Mouse (Mus musculus) megakaryocyte, embryonic 14.5 days (primary cell): ENCODE data around the gene Rad17. TPM values are rescaled to one million over a fixed set of nuclear protein-coding genes. Genes with fewer than 3 reads are reported as not detected.

Experiments
- H3K27me3 ChIP-seq: replicated peaks from 2 replicates; pipeline ENCODE3; 2012; ENCODE audit warnings: inconsistent platforms
- H3K36me3 ChIP-seq: replicated peaks from 2 replicates; pipeline ENCODE3; 2012; ENCODE audit warnings: low read length, inconsistent platforms, mixed read lengths
- H3K4me1 ChIP-seq: 2 replicates; pipeline ENCODE4 v1.6.1; 2012; ENCODE audit warnings: inconsistent platforms
- H3K4me3 ChIP-seq: replicated peaks from 2 replicates; pipeline ENCODE3; 2012; ENCODE audit warnings: moderate library complexity, mild to moderate bottlenecking, inconsistent platforms
- H3K9me3 ChIP-seq: 2 replicates; pipeline ENCODE4 v1.6.1; 2012; ENCODE audit warnings: inconsistent platforms
- FLI1 ChIP-seq: IDR thresholded peaks from 2 replicates; pipeline ENCODE4 v1.6.1; 2012; ENCODE audit warnings: low read length, inconsistent platforms, mixed read lengths
- GATA1 ChIP-seq: IDR thresholded peaks from 3 replicates; pipeline ENCODE4 v1.6.1; 2012; ENCODE audit warnings: mixed read lengths, low read length, inconsistent platforms, borderline replicate concordance
- polyA plus RNA-seq: library from polyadenylated mRNA; stranded (reverse); fragments of >175 nt; gene quantifications from 2 replicates; pipeline ENCODE4 v1.2.3, GENCODE M21; 2012; ENCODE audit warnings: low replicate concordance; ENCODE audit not compliant: insufficient read depth

Rad17 gene
- 13.2 and 17.2 TPM in 2 replicates for polyA plus RNA-seq

DNA sequence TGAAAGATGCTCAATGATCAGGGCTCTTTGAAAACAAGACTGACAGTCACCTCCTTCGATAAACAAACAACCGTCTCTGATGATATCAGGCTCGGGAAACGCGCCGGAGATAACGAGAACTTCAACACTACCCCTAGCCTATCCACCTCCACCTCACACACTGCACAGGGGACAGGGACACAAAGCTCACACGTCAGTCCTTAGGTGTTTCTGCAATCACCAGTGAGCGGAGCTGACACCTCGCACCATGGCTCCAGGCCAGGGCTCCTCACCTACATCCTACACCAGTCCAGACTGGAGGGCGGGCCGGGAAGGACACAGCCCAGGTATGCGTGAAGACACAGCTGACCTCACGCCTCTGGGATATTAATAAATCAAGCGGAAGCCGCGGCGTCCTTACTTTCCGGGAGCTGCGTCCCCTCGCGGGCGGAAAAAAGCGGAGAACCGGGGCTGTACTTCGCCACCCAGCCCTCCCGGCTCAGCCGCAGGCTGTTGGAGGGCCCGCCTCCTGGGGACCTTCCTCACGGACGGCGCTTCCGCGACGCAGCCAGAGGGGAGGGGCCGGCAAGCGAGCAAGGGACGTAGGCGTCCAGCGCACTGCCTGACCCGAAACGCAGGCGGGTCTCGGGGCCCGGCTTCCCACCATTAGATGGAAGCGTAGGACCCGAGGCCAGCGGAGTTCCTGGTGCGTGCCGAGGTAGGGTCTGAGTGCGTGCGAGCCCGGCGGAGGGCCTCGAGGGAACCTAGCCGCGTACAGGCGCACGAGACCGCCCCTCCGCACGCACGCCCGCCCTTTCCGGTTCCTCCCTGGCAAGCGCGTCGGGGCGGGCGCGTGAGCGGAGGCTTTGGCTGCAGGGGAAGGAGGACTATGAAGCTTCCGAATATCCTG lies at the start of gene Rad17, which contains the start of gene Ak6:
Gene Rad17, minus strand, starts transcription at position 502 of the 889 bp plus-strand sequence.
Gene Ak6, plus strand, starts transcription at position 430 of the 889 bp plus-strand sequence.
- Histone ChIP-seq H3K9me3 (no peaks in the 10 kb centered on the region), H3K36me3 (peaks cover 39% of the 10 kb centered on the region), H3K4me1 (peaks cover 17% of the 10 kb centered on the region), H3K4me3 (peak within 1 kb of the TSS; percentile 100), H3K27me3 (no peaks in the 10 kb centered on the region)
- TF ChIP-seq GATA1 (no peak), FLI1 (0 out of 2 replicates have a peak, but pooled peaks have one; percentile 6)

DNA sequence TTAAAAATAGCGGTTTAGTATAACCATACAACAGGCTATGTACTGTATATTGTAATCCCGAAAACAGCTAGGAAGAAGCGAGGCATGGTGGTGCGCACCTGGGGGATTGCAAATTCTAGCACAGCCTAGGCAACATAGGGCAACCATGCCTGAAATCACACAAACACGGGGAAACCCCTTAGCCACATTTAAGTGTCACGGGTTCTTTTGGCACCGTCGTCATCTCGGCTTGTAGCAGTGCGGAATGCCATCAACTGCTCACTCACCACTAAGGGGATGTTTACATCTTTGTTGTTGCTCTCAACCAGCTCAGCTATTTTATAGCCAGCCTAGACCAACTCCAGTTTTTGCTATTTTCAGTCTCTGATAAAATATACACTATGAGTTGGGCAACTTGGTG lies 48.0 kb upstream of the Rad17 start:
- Histone ChIP-seq H3K27me3 (no peaks in the 10 kb centered on the region), H3K4me3 (no peak overlapping the region), H3K36me3 (peaks cover 91% of the 10 kb centered on the region), H3K4me1 (peaks cover 28% of the 10 kb centered on the region), H3K9me3 (no peaks in the 10 kb centered on the region)
- TF ChIP-seq GATA1 (no peak), FLI1 (no peak)

DNA sequence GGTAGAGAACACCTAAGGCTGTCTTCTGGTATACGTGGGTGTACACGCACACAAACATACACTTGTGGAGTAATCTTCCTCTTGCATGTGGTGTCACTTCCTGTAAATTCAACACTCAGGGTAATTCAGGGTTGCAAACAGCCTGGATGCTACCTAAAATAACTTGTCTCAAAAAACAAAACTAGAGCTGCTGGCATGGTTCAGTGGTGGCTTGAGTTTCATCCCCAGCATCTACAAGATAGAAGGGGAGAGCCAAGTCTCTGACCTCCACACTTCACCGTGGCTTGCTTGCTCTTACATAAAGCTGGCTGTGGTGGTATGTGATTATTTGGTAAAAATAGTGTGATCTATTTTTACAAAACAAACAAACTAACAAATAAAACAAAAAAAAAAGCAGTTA lies 46.7 kb upstream of the Rad17 start:
- Histone ChIP-seq H3K36me3 (peaks cover 85% of the 10 kb centered on the region), H3K4me3 (no peak overlapping the region), H3K4me1 (peaks cover 28% of the 10 kb centered on the region), H3K9me3 (no peaks in the 10 kb centered on the region), H3K27me3 (no peaks in the 10 kb centered on the region)
- no peak for TF ChIP-seq GATA1
- no peak for TF ChIP-seq FLI1

DNA sequence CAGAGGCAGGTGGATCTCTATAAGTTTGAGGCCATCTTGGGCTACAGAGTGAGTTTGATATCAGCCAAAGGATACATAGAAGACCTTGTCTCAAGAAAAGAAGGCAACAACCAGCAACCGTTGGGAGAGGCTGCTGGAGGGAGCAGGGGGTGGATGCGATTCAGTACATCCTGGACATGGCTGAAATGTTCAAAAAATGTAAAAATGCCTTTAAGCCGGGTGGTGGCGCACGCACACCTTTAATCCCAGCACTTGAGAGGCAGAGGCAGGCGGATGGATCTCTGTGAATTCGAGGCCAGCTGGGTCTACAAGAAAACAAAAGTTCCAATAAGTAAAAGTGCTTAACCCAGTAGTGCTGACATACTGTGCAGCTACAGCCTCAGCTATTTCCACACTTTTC lies 36.7 kb upstream of the Rad17 start:
- H3K27me3 ChIP-seq = no peaks in the 10 kb centered on the region
- H3K9me3 ChIP-seq = no peaks in the 10 kb centered on the region
- peaks cover 5% of the 10 kb centered on the region for H3K36me3 ChIP-seq
- no peak overlapping the region for H3K4me3 ChIP-seq
- no peaks in the 10 kb centered on the region for H3K4me1 ChIP-seq
- TF ChIP-seq GATA1 = no peak
- TF ChIP-seq FLI1 = no peak

DNA sequence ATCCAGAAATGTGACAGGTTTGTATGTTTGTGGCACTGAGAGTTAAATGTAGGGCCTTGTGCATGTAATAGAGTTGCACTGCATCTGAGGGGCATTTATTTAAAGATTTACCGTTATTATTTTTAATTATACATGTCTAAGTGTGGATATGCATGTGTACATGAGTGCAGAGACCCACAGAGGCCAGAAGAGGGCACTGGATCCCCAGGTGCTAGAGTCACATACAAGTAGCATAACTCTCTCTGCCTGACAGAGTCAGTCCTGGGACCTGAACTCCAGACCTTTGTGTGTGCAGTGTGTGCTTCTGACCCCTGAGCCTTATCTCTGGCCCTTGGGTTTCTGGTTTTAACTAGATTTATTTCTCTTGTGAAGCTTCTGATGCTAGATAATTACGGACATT lies 33.5 kb upstream of the Rad17 start:
- Histone ChIP-seq H3K9me3 (no peaks in the 10 kb centered on the region), H3K27me3 (no peaks in the 10 kb centered on the region)

DNA sequence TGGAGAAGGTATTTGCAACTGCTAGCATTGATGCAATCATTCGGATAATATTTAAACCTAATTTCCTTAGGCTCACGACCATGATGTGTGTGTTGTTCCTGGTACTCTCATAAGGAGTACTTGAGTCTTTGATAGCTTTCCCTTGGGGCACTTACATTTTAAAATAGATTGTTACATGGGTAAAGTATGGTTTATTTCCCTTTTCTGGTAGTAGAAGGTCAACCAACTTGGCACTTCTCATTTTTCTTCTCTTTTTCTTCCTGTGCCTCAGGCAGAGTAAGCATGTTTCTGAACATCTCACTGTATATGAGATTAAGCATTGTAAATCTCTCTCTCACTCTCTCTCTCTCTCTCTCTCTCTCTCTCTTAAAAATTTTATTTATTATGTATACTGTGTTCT lies 32.0 kb upstream of the Rad17 start:
- Histone ChIP-seq H3K9me3 (no peaks in the 10 kb centered on the region), H3K4me1 (no peaks in the 10 kb centered on the region), H3K4me3 (no peak overlapping the region), H3K27me3 (no peaks in the 10 kb centered on the region), H3K36me3 (no peaks in the 10 kb centered on the region)
- TF ChIP-seq GATA1 (no peak), FLI1 (no peak)

More for the DNA sequence above, 33.5 kb upstream of the Rad17 start:
- TF ChIP-seq GATA1 (no peak), FLI1 (no peak)
- H3K36me3 ChIP-seq = no peaks in the 10 kb centered on the region
- no peaks in the 10 kb centered on the region for H3K4me1 ChIP-seq
- no peak overlapping the region for H3K4me3 ChIP-seq

DNA sequence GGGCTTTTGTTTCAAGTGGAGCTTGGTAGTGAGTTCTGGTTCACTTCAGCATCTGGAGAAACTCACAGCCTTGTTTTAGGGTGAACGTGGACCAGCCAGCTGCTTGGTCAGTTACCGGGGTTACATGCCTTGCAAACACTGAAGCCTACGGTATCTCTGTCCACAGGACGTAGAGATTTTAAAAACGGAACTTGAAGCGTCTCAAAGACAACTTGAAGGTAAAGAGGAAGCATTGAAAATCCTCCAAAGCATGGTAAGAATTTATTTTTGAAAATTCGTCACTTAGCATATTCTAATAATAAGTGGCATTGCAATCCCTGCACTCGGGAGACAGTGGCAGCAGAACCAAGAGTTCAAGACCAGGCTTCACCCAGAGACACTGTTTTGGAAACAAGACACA lies 30.8 kb upstream of the Rad17 start:
- peaks cover 8% of the 10 kb centered on the region for H3K4me1 ChIP-seq
- no peaks in the 10 kb centered on the region for H3K36me3 ChIP-seq
- TF ChIP-seq FLI1 = no peak
- TF ChIP-seq GATA1 = no peak
- no peak overlapping the region for H3K4me3 ChIP-seq
- H3K9me3 ChIP-seq = no peaks in the 10 kb centered on the region
- H3K27me3 ChIP-seq = no peaks in the 10 kb centered on the region

DNA sequence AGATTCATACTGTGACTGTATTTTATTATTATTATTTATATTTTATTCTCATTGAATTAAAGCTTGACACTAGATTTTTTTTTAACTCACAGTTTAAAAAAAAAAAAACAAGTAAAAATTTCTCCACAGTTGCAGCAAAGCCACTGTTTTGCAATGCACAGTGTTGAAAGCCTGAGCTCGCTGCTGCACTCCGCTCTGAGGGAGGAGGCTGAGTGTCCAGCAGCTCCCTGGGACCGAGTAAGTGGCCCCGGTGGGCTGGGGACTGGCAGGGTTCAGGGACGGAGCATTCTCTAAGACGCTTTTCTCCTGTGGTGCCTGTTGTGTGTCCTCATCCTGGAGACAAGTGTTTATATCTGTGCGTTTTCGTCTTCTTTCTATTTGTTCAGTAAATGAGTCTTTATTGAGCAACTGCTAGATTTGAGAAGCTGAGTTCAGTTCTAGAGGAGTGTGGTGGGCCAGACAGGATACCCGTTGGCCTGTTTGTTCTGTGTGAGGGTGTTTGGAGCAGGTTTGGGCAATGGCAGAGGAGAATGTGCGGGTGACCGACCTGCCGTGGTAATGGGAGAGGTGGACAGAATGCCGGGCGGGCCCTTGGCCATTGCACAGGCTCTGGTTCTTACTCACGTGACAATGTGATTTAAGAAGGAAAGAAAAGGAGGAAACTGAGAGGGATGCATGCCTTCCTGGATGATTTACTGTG lies 25.2 kb upstream of the Rad17 start:
- peaks cover 4% of the 10 kb centered on the region; the same call in 1 of the 2 replicates for H3K9me3 ChIP-seq

DNA sequence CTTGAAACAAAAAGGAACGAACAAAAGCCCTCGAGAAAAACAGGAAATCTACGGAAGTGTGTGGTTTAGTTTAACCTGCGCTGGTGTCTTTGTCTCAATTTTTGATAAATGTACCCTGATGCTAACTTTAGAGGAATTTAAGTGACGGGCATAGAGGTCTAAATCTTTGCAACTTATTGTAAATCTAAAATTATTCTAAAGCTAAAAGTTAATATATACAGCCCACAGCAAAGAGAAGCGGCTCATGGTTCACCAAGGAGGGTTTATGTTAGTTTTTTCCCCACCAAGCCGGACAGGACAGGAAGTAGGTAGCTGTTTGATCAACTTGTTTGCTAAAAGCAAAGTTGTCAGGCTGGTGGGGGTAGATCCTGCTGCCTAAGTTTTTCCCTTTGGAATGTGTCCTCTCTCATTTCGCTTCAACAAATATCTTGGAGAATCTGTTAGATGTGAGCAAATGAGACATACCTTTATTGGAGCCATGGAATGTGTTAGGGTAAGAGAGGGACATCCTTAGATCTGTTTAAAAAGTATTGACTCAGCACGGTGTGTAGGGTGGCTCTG lies 19.4 kb upstream of the Rad17 start:
- Histone ChIP-seq H3K36me3 (peaks cover 23% of the 10 kb centered on the region), H3K27me3 (peaks cover 5% of the 10 kb centered on the region), H3K9me3 (peaks cover 4% of the 10 kb centered on the region; the same call in 1 of the 2 replicates), H3K4me3 (peak overlapping the region; percentile 95), H3K4me1 (peaks cover 18% of the 10 kb centered on the region)
- no peak for TF ChIP-seq GATA1
- TF ChIP-seq FLI1 = no peak

More for the DNA sequence above, 25.2 kb upstream of the Rad17 start:
- TF ChIP-seq FLI1 (no peak), GATA1 (no peak)
- Histone ChIP-seq H3K27me3 (no peaks in the 10 kb centered on the region), H3K4me1 (peaks cover 12% of the 10 kb centered on the region), H3K4me3 (peak overlapping the region; percentile 62), H3K36me3 (peaks cover 4% of the 10 kb centered on the region)
